8 mouse cellular contexts compared by ENCODE assay signal in the genomic region with DNA sequence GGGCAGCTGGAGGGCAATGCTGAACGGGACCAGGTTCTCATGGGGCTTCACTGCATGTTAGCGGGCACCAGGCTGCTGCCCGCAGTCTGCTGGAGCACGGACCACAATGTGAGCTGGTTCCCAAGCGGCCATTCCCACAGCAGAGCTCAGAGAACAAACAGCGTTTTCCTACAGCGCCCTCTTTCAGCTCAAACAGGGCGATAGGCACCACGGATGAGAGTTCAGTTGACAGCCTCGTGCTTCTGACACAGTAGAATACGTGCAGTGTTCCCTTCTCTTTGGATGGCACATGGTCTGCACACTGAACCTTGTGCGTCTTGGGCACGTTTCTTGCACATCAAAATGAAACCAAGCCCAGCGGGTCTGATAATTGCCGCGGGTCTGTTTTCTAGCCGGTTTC.
DNase-seq lines count a peak whose midpoint lies in the region; ATAC-seq lines count a peak whose summit lies in the region.

No protein-coding gene starts in this region.

- ATAC-seq in frontal cortex, adult (ENCODE audit: low TSS enrichment): peak; percentile 94

- H3K27ac ChIP-seq in midbrain, embryonic 10.5 days (replicated peaks): no peak overlapping the region

- DNase-seq in left cerebral cortex, adult 18-20 months (ENCODE audit: low spot score in 2 of 2): peak; percentile 26 to 36
- DNase-seq in left cerebral cortex, adult 8-10 months (ENCODE audit: low spot score in 2 of 2): no peak
- DNase-seq in cerebellum, adult 18-20 months: peak; percentile 19 to 32
- peak; percentile 59 to 61 for DNase-seq in layer of hippocampus, postnatal 36 days
- DNase-seq in midbrain, embryonic 10.5 days (ENCODE audit: low spot score): no peak
- DNase-seq in ovary, postnatal 36 days (ENCODE audit: low spot score): no peak
- DNase-seq in ovary, postnatal 14 days (ENCODE audit: low spot score): no peak

- 58% methylated on average over 17 of the region's 17 CpGs for WGBS in midbrain, embryonic 10.5 days

- peaks cover 5% of the 10 kb centered on the region for H3K4me1 ChIP-seq in midbrain, embryonic 10.5 days

- H3K9me3 ChIP-seq in midbrain, embryonic 10.5 days (replicated peaks): no peaks in the 10 kb centered on the region

- no peaks in the 10 kb centered on the region for H3K27me3 ChIP-seq in midbrain, embryonic 10.5 days (ENCODE audit: low read depth, poor library complexity, severe bottlenecking)

- H3K4me3 ChIP-seq in midbrain, embryonic 10.5 days: peak overlapping the region; percentile 29

- no peaks in the 10 kb centered on the region for H3K36me3 ChIP-seq in midbrain, embryonic 10.5 days

Comparison
In these comparisons a context has a peak if more than half of its experiments do, and no peak if none do; other contexts are left out.
1. DNase-seq: peak in left cerebral cortex, adult 18-20 months (2 of 2), cerebellum, adult 18-20 months (2 of 2) and layer of hippocampus, postnatal 36 days (2 of 2); none in left cerebral cortex, adult 8-10 months (0 of 2), midbrain, embryonic 10.5 days (single experiment), ovary, postnatal 36 days (single experiment) and ovary, postnatal 14 days (single experiment).